Mouse (Mus musculus) heart, postnatal 14 days (tissue): ENCODE measurements around the gene Ptprm. TPM values are rescaled to one million over a fixed set of nuclear protein-coding genes. Genes with fewer than 3 reads are reported as not detected.

ENCODE experiments used
- DNase-seq, 2 experiments: peaks; one replicate each; pipeline ENCODE4 v3.0.0; 2021 to 2022
- intact Hi-C: fragments of 180-260 bp; cut with DNase I; formaldehyde crosslinking; loops from one replicate; pipeline ENCODE4 v1.15.1; 2025
- total RNA-seq, 2 experiments: library from RNA; stranded (reverse); gene quantifications; 2 replicates each; pipeline ENCODE4 v1.2.3; 2021

The Ptprm gene
- total RNA-seq, 2 experiments from 2014 or later: 100 to 104 TPM

GRCm38 (mm10) chr17:67027274-67027673, 327.0 kb downstream of the Ptprm start:
- intact Hi-C loops: no loop called here
- DNase-seq: no peak

- intact Hi-C loops: no loop called here
- no peak for DNase-seq
Measured at GRCm38 (mm10) chr17:67016501-67016900, 337.8 kb downstream of the Ptprm start.

GRCm38 (mm10) chr17:67013217-67013616, 341.0 kb downstream of the Ptprm start:
- no peak for DNase-seq
- intact Hi-C loops: no loop called here

GRCm38 (mm10) chr17:67011836-67012583, 342.2 kb downstream of the Ptprm start:
- intact Hi-C loops: no loop called here
- DNase-seq: no peak

GRCm38 (mm10) chr17:67010136-67010535, 344.1 kb downstream of the Ptprm start:
- no peak for DNase-seq

GRCm38 (mm10) chr17:67008137-67008536, 346.1 kb downstream of the Ptprm start:
- no peak for DNase-seq
- intact Hi-C loops: no loop called here

More at GRCm38 (mm10) chr17:67010136-67010535, 344.1 kb downstream of the Ptprm start:
- intact Hi-C loops: no loop called here

GRCm38 (mm10) chr17:67006740-67007385, 347.4 kb downstream of the Ptprm start:
- intact Hi-C loops: no loop called here

GRCm38 (mm10) chr17:66996882-66997281, 357.4 kb downstream of the Ptprm start:
- no peak for DNase-seq
- intact Hi-C loops: no loop called here

More at GRCm38 (mm10) chr17:67006740-67007385, 347.4 kb downstream of the Ptprm start:
- DNase-seq: peak; percentile 86 to 90

- intact Hi-C loops: no loop called here
- no peak for DNase-seq
Measured at GRCm38 (mm10) chr17:66996016-66996415, 358.2 kb downstream of the Ptprm start.

- no peak for DNase-seq
- intact Hi-C loops: no loop called here
Measured at GRCm38 (mm10) chr17:66991815-66992214, 362.4 kb downstream of the Ptprm start.

GRCm38 (mm10) chr17:66990761-66991160, 363.5 kb downstream of the Ptprm start:
- intact Hi-C loops: no loop called here
- DNase-seq: no peak

GRCm38 (mm10) chr17:66988014-66988413, 366.2 kb downstream of the Ptprm start:
- DNase-seq: no peak
- intact Hi-C loops: loop anchor here (10.0 kb wide), 1 partner anchor 367 kb away; the partner anchor contains the start of gene Ptprm

GRCm38 (mm10) chr17:66981649-66982048, 372.6 kb downstream of the Ptprm start:
- intact Hi-C loops: loop anchor here (5.0 to 10.0 kb wide), 2 partner anchors 196 to 373 kb away; partner anchors contain the start of gene Ptprm
- peak; percentile 15 to 16 for DNase-seq

GRCm38 (mm10) chr17:66979971-66980370, 374.3 kb downstream of the Ptprm start:
- intact Hi-C loops: loop anchor here (5.0 to 10.0 kb wide), 2 partner anchors 197 to 375 kb away; partner anchors contain the start of gene Ptprm
- peak; percentile 10 to 37 for DNase-seq

- intact Hi-C loops: no loop called here
- DNase-seq: no peak
Measured at GRCm38 (mm10) chr17:66976490-66976889, 377.8 kb downstream of the Ptprm start.

GRCm38 (mm10) chr17:66972976-66973375, 381.3 kb downstream of the Ptprm start:
- DNase-seq: no peak
- intact Hi-C loops: no loop called here

GRCm38 (mm10) chr17:66960986-66961385, 393.3 kb downstream of the Ptprm start:
- DNase-seq: peak in 1 of 2 experiments; percentile 14
- intact Hi-C loops: no loop called here

GRCm38 (mm10) chr17:66960557-66960956, 393.7 kb downstream of the Ptprm start:
- DNase-seq: no peak
- intact Hi-C loops: no loop called here

GRCm38 (mm10) chr17:66959815-66960214, 394.4 kb downstream of the Ptprm start:
- DNase-seq: no peak
- intact Hi-C loops: no loop called here

GRCm38 (mm10) chr17:66958766-66959165, 395.5 kb downstream of the Ptprm start:
- intact Hi-C loops: no loop called here
- no peak for DNase-seq

- DNase-seq: peak in 1 of 2 experiments; percentile 29
- intact Hi-C loops: no loop called here
Measured at GRCm38 (mm10) chr17:66944498-66944897, 409.8 kb downstream of the Ptprm start.

- no peak for DNase-seq
- intact Hi-C loops: no loop called here
Measured at GRCm38 (mm10) chr17:66943539-66943938, 410.7 kb downstream of the Ptprm start.
